Mouse (Mus musculus) 3134 (cell line): Measurements from ENCODE around the gene Anks1b.

Source experiments
- DNase-seq: peaks from one replicate; pipeline ENCODE4 v3.0.0-alpha.2; 2011; ENCODE audit warnings: low spot score; ENCODE audit not compliant: insufficient read length; ENCODE audit errors: extremely low read depth

Gene Anks1b

GRCm38 (mm10) chr10:90369015-90369414, 495.7 kb downstream of the Anks1b start:
- DNase-seq = no peak

DNA sequence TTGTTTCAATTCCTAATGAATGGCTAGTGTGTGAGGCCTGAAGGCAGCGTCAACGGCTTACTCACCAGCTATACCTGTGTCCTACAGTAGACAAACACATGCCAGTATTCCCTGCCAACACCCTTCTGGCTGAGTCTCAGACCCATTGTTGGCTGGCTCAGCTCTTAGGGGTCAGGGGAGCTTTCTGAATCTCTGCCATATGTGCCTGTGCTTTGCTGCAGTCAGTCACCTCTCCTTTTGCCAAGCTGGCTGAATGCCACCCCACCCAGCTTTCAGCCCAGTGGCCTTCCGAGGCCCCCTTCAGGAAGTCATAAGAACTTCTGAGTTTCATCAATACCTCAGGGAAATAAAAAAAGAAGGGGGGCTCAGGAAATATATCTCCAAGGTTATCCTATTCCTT, 497.4 kb downstream of the Anks1b start:
- no peak for DNase-seq

DNA sequence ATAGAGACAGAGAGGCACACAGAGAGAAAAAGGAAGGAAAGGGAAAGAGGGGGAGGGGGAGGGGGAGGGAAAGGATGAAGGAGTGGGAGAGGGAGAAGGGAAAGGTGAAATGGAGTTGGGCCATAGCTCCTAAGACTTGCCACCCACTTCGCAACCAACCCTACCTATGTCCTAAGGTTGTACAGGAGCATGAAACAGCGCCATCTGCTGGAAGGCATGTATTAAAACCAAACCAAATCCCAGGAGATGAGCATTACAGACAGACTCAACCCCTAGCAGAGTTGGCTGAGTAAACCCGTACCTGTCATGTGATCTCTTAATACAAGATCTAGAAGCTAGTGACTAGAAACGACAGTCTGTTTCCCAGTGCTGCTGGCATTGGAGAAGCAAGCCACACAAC, 500.2 kb downstream of the Anks1b start:
- DNase-seq = no peak

GRCm38 (mm10) chr10:90376605-90377004, 503.3 kb downstream of the Anks1b start:
- no peak for DNase-seq

DNA sequence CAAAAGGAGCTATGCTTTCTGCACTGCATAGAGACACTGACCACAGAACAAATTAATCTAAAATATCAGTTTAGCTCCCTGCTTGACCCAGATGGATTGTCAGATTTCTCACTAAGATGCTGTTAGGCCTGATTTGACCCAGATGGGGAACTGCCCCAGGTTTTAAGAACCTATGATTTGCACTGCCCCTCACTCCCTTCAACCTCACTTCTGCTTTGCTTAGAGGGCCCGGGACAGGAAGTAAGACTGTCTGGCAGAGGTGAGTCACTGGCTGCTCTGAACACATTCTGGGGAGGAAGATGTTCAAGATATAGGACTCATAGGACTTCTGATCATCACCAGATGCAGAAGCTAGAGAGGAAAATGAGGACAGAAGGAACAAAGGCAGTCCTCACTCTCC, 506.8 kb downstream of the Anks1b start:
- no peak for DNase-seq

- DNase-seq = no peak
These were observed 507.5 kb downstream of the Anks1b start for GRCm38 (mm10) chr10:90380704-90381339.

- no peak for DNase-seq
These were observed 527.1 kb downstream of the Anks1b start for GRCm38 (mm10) chr10:90400382-90400781.

DNA sequence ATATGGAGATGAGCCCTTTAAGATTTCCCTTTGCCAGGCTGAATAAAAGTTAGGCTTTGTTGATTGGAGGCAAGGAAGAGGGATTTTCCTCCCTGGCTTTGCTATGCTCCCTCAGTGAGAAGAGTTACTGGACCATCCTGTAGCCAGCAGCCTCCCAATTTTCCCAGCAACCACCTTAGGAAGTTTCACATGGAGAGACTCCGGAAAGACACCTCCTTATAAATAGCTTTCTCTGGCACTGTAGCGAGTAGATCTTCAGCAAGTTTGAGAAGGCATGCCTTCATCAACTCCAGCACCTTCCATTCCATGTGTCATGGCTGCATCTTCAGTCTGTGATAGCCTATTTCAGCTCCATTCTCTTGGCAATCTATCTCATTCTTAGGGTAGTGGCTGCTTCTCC, 535.2 kb downstream of the Anks1b start:
- DNase-seq = no peak

DNA sequence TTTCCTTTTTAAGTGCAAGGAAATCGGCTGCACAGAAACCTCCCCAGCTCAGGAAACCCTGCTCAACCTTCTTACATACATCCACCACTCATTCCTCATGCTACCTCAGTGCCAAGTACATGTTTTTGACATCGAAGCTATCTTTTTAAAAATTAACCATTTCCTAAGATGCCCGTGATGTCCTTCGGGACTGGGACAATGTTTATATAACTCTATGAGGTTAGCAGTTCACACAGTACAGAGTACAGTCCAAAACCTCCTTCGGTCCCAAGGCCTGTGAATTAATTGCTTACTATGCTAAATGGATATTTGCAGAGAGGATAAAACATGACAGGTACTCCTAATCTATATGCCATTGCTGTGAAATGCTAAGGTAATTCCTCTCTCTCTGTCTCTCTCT, 558.2 kb downstream of the Anks1b start:
- no peak for DNase-seq

DNA sequence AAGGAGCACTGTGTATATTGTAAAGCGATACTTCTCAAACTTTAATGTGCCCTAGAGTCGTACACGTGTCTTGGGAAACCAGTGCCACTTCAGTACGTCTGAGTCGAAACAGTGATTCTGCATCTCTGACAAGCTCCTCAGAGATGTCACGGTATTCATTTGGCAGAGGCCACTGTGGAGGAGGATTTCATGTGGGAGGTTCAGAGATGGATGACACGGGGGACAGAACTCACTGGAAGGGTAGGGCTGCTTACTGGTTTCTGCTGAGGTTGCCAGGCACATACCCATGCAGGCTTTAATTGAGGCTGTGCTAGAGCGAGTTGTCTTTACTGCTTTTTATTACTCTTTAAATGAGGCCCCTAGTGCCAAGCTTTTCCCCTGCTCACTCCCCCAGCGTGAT, 558.7 kb downstream of the Anks1b start:
- DNase-seq = no peak

DNA sequence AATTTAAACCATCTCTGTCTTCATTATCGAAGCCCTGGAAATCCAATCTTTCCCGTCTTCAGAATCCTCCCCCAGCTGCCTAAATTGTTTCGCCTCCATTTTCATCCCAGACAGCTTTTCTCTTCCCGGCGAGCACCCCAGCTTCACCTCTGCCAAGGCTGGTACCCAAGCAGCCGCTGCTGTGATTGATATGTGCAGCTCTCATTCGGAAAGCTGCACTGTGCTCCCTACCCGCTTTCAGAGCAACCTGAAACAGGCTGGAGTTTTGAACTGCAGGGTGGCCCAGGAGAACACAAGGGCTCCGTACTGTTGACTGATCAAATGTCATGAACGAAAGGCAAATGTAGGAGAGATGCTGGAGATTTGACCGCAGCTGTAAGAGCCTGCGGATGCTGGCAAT, 559.2 kb downstream of the Anks1b start:
- no peak for DNase-seq

DNA sequence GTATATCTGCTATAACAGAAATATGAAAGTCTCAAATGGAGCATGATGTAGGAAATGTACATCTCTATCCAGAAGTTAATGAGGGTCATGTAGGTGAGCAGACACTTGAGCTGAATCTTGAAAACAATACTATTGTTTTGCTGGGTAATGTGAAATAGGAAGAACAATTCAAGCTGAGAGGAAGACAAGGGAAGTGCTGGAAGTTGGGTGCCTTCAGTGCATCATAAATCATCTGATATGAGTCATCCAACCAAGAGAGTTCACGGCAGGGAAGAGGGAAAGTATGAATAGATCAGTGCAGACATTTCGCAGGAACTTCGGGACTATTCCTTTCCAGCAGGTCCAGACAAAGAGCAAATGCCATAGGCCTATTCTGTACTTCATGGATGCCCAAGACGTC, 567.7 kb downstream of the Anks1b start:
- DNase-seq = no peak

- DNase-seq = no peak
These were observed 568.3 kb downstream of the Anks1b start for GRCm38 (mm10) chr10:90441656-90442055.

DNA sequence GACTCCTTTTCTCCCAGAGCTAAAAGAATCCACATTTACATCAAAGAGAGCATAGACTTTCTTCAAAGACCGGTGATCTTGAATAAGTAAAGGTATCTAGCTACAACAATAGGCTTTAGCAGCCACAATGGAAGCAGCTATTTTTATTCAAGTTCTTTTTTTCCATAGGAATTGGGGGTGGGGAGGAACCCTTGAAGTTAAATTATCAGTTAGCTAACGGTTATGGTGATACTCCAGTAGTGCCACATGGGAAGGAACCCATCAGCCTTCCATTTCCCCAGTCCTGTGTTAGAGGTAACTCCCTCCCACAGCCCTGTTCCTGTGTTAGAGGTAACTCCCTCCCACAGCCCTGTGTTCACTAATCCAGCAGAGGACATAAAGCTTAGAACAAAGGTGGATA, 591.6 kb downstream of the Anks1b start:
- no peak for DNase-seq

- no peak for DNase-seq
These were observed 592.1 kb downstream of the Anks1b start for GRCm38 (mm10) chr10:90465426-90465825.

DNA sequence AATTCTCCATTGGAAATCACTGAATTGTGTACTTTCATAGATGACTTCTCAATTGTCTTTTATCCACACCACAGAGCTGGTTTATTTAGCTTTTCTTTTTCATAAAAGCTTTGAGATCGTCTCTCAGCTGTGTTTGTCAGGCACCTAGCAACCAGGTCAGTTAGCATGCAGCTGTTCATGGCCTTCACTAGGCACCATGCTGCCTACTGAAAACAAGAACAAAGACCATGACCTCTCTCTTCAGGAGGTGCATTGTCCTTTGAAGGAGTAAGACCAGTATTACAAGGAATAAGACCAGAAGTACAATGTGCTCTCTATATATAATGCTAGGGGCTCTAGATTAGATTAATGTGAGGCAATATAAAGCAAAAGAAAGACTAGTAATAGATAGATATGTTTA, 594.2 kb downstream of the Anks1b start:
- no peak for DNase-seq

DNA sequence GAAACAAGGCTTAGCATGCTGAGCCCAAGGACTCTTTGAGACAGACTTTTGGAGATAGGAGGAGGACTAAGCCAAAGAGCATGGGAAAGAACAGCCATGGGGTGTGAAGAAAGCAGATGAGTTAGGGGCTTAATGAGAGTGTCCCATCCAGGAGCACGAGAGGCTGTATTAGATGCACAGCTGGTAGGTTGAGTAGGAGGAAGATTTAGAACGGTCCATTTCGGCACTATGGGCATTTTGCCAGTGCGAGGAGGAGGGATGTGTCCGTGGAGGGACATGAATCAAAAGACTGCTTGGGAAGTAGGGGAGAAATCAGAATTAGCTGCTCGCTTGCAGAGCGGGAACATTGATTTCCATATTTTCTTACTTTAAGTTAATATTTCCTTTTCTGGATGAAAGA, 620.1 kb downstream of the Anks1b start:
- no peak for DNase-seq

DNA sequence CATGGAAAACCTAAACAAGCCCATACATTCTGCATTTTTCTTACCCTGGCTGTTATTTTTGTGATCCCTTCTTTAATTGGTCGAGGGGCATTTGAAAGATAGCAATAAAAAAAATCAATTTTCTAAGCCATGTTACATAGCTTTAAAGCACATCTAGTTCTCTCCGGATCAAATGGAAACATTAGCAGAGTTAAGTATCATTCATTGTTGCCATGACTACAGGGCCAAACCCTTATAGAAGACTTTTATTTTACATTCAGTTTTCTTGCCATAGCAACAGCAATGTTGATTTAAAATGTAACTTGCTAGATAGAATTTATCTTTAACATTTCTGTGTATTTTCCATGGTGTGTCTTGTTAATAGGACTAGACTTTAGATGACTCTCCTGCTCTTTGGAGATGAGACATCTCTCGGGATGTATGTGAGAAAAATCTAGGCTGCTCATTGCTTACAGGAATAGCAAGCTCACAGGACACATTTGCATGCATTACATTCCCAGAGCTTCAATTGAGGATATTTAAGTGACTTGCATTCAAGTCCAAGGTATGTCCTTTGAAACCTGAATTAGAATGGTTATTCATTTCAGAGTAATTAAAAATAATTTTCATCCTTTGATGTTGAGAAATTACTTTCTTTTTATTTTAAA, 620.8 kb downstream of the Anks1b start:
- no peak for DNase-seq

DNA sequence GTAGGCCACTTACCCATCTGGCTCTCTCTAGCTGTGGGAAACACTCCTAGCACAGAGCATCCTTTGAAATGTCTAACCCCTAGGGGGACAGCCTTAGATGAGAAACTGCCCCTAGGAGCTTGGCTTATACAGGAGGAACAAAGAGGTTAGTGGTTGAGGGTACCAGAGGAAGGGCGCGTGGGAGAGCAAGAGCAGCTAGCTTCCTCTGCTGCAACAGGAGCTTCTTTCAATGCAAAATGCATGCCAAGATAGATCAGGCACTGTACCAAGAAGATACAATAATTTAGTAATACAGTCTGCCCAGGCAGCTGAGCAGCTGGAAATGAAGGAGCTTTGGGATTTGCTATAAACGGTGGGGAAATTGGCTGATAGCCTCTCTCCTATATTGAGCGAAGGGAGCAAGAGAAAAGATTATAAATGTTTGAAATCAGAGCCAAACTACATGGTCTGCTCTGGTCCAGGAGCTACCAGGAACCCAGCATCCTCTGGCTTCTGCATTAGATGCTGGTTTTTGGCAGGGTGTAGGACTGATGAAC, 621.7 kb downstream of the Anks1b start:
- no peak for DNase-seq

- no peak for DNase-seq
These were observed 634.3 kb downstream of the Anks1b start for GRCm38 (mm10) chr10:90507561-90507960.

GRCm38 (mm10) chr10:90512801-90513200, 639.5 kb downstream of the Anks1b start:
- no peak for DNase-seq

GRCm38 (mm10) chr10:90531813-90532212, 658.5 kb downstream of the Anks1b start:
- no peak for DNase-seq
